Mouse (Mus musculus) cerebellum, adult 18-20 months (tissue): ENCODE measurements around the gene Gmnn.

Source experiments
- DNase-seq, 2 experiments: peaks; one replicate each; pipeline ENCODE4 v3.0.0; 2021

Gene Gmnn

DNA sequence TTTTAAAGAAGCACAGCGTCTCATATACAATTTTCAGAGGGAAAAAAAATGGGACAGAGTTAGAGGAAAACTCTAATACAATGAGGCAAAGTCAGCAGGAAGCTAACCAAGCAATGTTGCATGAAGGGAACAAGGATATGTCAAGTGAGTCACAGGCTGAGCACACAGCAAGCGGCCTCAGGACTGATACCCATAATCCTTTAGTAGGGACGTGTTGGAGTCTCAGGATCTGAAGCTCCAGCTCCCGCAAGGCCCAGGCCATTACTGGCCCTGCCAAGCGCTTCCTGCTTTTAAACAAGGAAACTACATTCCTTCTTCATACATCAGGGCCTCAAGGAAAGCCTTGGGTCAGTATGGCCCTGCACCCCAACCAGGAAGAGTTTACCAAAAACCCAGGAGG lies 59.6 kb downstream of the Gmnn start:
- no peak for DNase-seq
